Comparison of ENCODE assay signal across 26 mouse cellular contexts in the genomic region with DNA sequence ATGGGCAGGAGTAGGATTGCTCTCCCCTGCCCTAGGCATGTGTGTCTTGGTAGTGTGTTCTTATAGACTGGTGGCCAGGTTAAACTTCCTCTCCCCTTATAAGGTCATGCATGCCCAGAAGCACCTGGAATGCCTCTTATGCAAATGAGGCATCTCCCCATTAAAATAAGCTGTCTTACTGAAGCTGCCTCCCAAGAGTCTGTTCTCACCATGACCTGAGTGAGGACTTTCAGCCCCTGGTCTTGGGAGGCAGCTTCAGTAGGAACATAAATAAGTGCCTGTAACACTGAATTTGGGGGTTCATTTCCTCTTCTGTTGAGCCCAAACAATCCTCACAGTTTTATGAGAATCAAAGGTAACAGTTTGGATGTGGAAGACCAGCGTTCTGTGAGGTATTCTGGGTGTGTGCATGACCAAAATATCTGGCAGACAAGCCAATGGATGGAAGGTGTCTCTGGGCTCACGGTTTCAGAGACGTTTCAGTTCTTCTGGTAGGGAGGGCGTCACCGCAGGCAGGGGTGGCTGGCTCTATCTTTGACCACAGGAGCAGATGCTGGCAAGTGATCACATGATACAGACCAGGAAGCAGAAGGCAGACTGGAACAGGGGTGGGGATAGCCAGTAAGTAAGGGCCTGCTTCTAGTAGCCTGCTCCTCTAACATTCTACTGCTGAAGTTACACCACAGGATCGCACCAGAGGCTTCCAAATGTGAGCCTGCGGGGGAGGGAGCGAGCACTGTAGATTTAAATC. TPM values are rescaled to one million over a fixed set of nuclear protein-coding genes. Genes with fewer than 3 reads are reported as not detected.
A peak's percentile ranks its signal among the peaks of the same experiment; 100 is the strongest.
DNase-seq lines count a peak whose midpoint lies in the region; ATAC-seq and TF ChIP-seq lines count a peak whose summit lies in the region.
"Had no signal": no experiment of that assay in that cellular context is flagged by ENCODE, and none has a peak within 500 bp of the region (broad histone marks: within the 10 kb centered on the region; RNA-seq: fewer than 3 reads in every experiment).

No protein-coding gene starts in this region.

- H3K9ac ChIP-seq in liver, embryonic 12.5 days = no peak overlapping the region
- H3K9ac ChIP-seq in liver, embryonic 11.5 days (ENCODE audit: low read depth, low read length) = no peak overlapping the region
- H3K9ac ChIP-seq in hindbrain, embryonic 12.5 days = no peak overlapping the region
- H3K9ac ChIP-seq: embryonic facial prominence, embryonic 12.5 days; embryonic facial prominence, embryonic 15.5 days; forebrain, postnatal 0 days; heart, embryonic 12.5 days; heart, embryonic 15.5 days; hindbrain, embryonic 15.5 days had no signal

- TF ChIP-seq POLR2A in myocyte (IDR thresholded peaks at IDR 0.05; ENCODE audit: insufficient read length, low read depth) = no peak
- no peak for TF ChIP-seq POLR2A in cerebellum, adult 2 months (IDR thresholded peaks at IDR 0.05; ENCODE audit: borderline replicate concordance, insufficient read depth, low read length)

- peaks cover 100% of the 10 kb centered on the region for H3K79me2 ChIP-seq in myocyte (ENCODE audit: control insufficient read depth, insufficient read depth)

- H3K27me3 ChIP-seq in liver, embryonic 12.5 days (replicated peaks) = no peaks in the 10 kb centered on the region
- no peaks in the 10 kb centered on the region for H3K27me3 ChIP-seq in liver, embryonic 11.5 days (replicated peaks; ENCODE audit: control insufficient read depth, insufficient read depth, low read length)
- no peaks in the 10 kb centered on the region for H3K27me3 ChIP-seq in myocyte (ENCODE audit: control insufficient read depth, insufficient read depth, insufficient read length)
- no peaks in the 10 kb centered on the region for H3K27me3 ChIP-seq in hindbrain, embryonic 12.5 days
- no peaks in the 10 kb centered on the region for H3K27me3 ChIP-seq in cerebellum, adult 2 months (ENCODE audit: control insufficient read depth, insufficient read depth, low read length)
- H3K27me3 ChIP-seq: embryonic facial prominence, embryonic 12.5 days; embryonic facial prominence, embryonic 15.5 days; heart, embryonic 12.5 days; heart, embryonic 15.5 days; hindbrain, embryonic 15.5 days had no signal

- no peaks in the 10 kb centered on the region for H3K9me3 ChIP-seq in liver, embryonic 12.5 days (replicated peaks)
- H3K9me3 ChIP-seq in liver, embryonic 11.5 days (ENCODE audit: control insufficient read depth, low read length) = peaks cover 3% of the 10 kb centered on the region; the same call in 1 of the 2 replicates
- no peaks in the 10 kb centered on the region for H3K9me3 ChIP-seq in hindbrain, embryonic 12.5 days (replicated peaks)
- H3K9me3 ChIP-seq: embryonic facial prominence, embryonic 12.5 days; embryonic facial prominence, embryonic 15.5 days; heart, embryonic 12.5 days; heart, embryonic 15.5 days; hindbrain, embryonic 15.5 days had no signal

- H3K27ac ChIP-seq in liver, embryonic 12.5 days = no peak overlapping the region
- H3K27ac ChIP-seq in liver, embryonic 11.5 days (ENCODE audit: low read depth, low read length) = no peak overlapping the region
- no peak overlapping the region for H3K27ac ChIP-seq in hindbrain, embryonic 12.5 days
- no peak overlapping the region for H3K27ac ChIP-seq in cerebellum, adult 2 months (ENCODE audit: insufficient read depth, low read length)
- H3K27ac ChIP-seq: embryonic facial prominence, embryonic 12.5 days; embryonic facial prominence, embryonic 15.5 days; heart, embryonic 15.5 days; hindbrain, embryonic 15.5 days had no signal

- H3K4me2 ChIP-seq in liver, embryonic 12.5 days = no peak overlapping the region
- no peak overlapping the region for H3K4me2 ChIP-seq in liver, embryonic 11.5 days
- H3K4me2 ChIP-seq in myocyte (ENCODE audit: low read depth) = no peak overlapping the region
- no peak overlapping the region for H3K4me2 ChIP-seq in hindbrain, embryonic 12.5 days (replicated peaks)
- H3K4me2 ChIP-seq: embryonic facial prominence, embryonic 12.5 days; embryonic facial prominence, embryonic 15.5 days; heart, embryonic 12.5 days; heart, embryonic 15.5 days; hindbrain, embryonic 15.5 days had no signal

- TF ChIP-seq CTCF in cerebellum, adult 2 months (IDR thresholded peaks at IDR 0.05; ENCODE audit: borderline replicate concordance, insufficient read depth, low read depth, low read length) = no peak

- WGBS in liver, embryonic 12.5 days (ENCODE audit: insufficient replicate concordance) = 77% methylated on average over 8 of the region's 8 CpGs
- 80% methylated on average over 8 of the region's 8 CpGs for WGBS in liver, embryonic 11.5 days
- WGBS in hindbrain, embryonic 12.5 days = 96% methylated on average over 8 of the region's 8 CpGs
- WGBS in cerebellum, adult 2 months = 96% methylated on average over 8 of the region's 8 CpGs

- no peak for DNase-seq in liver, embryonic 11.5 days (ENCODE audit: low spot score)
- peak; percentile 68 for DNase-seq in A20 (ENCODE audit: low read depth, low spot score)
- DNase-seq in R1 (ENCODE audit: low read depth, low spot score) = peak; percentile 43
- DNase-seq in cerebellum, adult 2 months = no peak
- DNase-seq: adrenal gland, postnatal 10 days; adrenal gland, postnatal 36 days; cerebellum, adult 18-20 months; cerebellum, adult 9-11 months; cerebellum, postnatal 25 days; forebrain, postnatal 0 days; gastrocnemius, adult 2 months; gastrocnemius, postnatal 14 days; heart, adult 11 months; heart, postnatal 10 days; heart, postnatal 36 days had no signal

- H3K36me3 ChIP-seq in liver, embryonic 12.5 days = peaks cover 20% of the 10 kb centered on the region
- H3K36me3 ChIP-seq in liver, embryonic 11.5 days (ENCODE audit: control insufficient read depth, insufficient read depth, low read length) = peaks cover 8% of the 10 kb centered on the region; the same call in 1 of the 2 replicates
- H3K36me3 ChIP-seq in myocyte (ENCODE audit: control insufficient read depth, insufficient read depth) = peaks cover 23% of the 10 kb centered on the region
- peaks cover 14% of the 10 kb centered on the region for H3K36me3 ChIP-seq in hindbrain, embryonic 12.5 days
- H3K36me3 ChIP-seq: hindbrain, embryonic 15.5 days had no signal

- H3K4me3 ChIP-seq in liver, embryonic 12.5 days = no peak overlapping the region
- H3K4me3 ChIP-seq in liver, embryonic 11.5 days (ENCODE audit: low read depth, low read length) = no peak overlapping the region
- H3K4me3 ChIP-seq in myocyte = no peak overlapping the region
- H3K4me3 ChIP-seq in hindbrain, embryonic 12.5 days = no peak overlapping the region
- H3K4me3 ChIP-seq in cerebellum, adult 2 months (replicated peaks; ENCODE audit: insufficient read depth, low read depth, low read length) = no peak overlapping the region
- H3K4me3 ChIP-seq: embryonic facial prominence, embryonic 12.5 days; embryonic facial prominence, embryonic 15.5 days; gastrocnemius, adult 2 months; heart, embryonic 12.5 days; heart, embryonic 15.5 days; hindbrain, embryonic 15.5 days had no signal

- H3K4me1 ChIP-seq in liver, embryonic 12.5 days = peaks cover 10% of the 10 kb centered on the region
- H3K4me1 ChIP-seq in liver, embryonic 11.5 days (replicated peaks; ENCODE audit: control insufficient read depth, insufficient read depth, low read length) = peaks cover 6% of the 10 kb centered on the region; the same call in 1 of the 2 replicates
- peaks cover 3% of the 10 kb centered on the region; the same call in 1 of the 2 replicates for H3K4me1 ChIP-seq in hindbrain, embryonic 12.5 days
- no peaks in the 10 kb centered on the region for H3K4me1 ChIP-seq in cerebellum, adult 2 months (ENCODE audit: control insufficient read depth, insufficient read depth, low read length)
- H3K4me1 ChIP-seq: embryonic facial prominence, embryonic 12.5 days; embryonic facial prominence, embryonic 15.5 days had no signal

- H3ac ChIP-seq in myocyte (ENCODE audit: control insufficient read depth, insufficient read length) = no peak overlapping the region

- ATAC-seq in liver, embryonic 12.5 days = 0 out of 2 replicates have a peak, but pooled peaks have one; percentile 40
- no peak for ATAC-seq in liver, embryonic 11.5 days (replicated peaks; ENCODE audit: low FRiP score)
- no peak for ATAC-seq in hindbrain, embryonic 12.5 days (ENCODE audit: low FRiP score)
- ATAC-seq: activated CD4-positive, CD25-positive, alpha-beta regulatory T cell, adult 4 months; CD4-positive, CD25-positive, alpha-beta regulatory T cell, adult 4 months; forebrain, embryonic 14.5 days; forebrain, postnatal 0 days had no signal

TF ChIP-seq in myocyte, 11 proteins besides CTCF, POLR2A, EP300 and RAD21:
- TF ChIP-seq USF1 (IDR thresholded peaks at IDR 0.05; ENCODE audit: low read depth) (peak; percentile 27), MYOD1 (IDR thresholded peaks at IDR 0.05; ENCODE audit: control insufficient read depth in 1 of 3, insufficient read length in 2 of 3, low read depth in 2 of 3) (peak in 1 of 3 experiments; percentile 5), TCF12 (IDR thresholded peaks at IDR 0.05; ENCODE audit: insufficient read depth, poor library complexity, severe bottlenecking) (no peak), MYOG (IDR thresholded peaks at IDR 0.05; ENCODE audit: control insufficient read depth in 1 of 3, insufficient read depth in 1 of 3, insufficient read length in 2 of 3, low read depth in 2 of 3) (peak in 1 of 3 experiments; percentile 6)

RNA-seq across cellular contexts. Expression of a gene that starts 22.4 kb away (rescaled TPM):
- polyA plus RNA-seq in liver, embryonic 12.5 days (2016; fragmentation: Nextera tagmentation; extraction: Ambion mirVana) = 14.7 and 14.8 TPM in 2 replicates
- polyA plus RNA-seq in liver, embryonic 11.5 days (2014; fragmentation: Nextera tagmentation; extraction: Ambion mirVana) = 28.3 and 30.1 TPM in 2 replicates
- 54.5 TPM for polyA plus RNA-seq in myocyte (2012; fragmentation: generic; extraction: Trizol)
- 40.7 and 44.9 TPM in 2 replicates for polyA plus RNA-seq in hindbrain, embryonic 12.5 days (2016; fragmentation: Nextera tagmentation; extraction: Ambion mirVana)
- 14.2 and 14.8 TPM in 2 replicates for polyA plus RNA-seq in cerebellum, adult 2 months (2012; rRNA removed)

Comparison
In these comparisons a context has a peak if more than half of its experiments do, and no peak if none do; other contexts are left out.
1. DNase-seq: peak in A20 (single experiment) and R1 (single experiment); none in liver, embryonic 11.5 days (single experiment) and cerebellum, adult 2 months (0 of 2).